Mouse (Mus musculus) limb, embryonic 14.5 days (tissue): Measurements from ENCODE around the gene Irak1. TPM values are rescaled to one million over a fixed set of nuclear protein-coding genes. Genes with fewer than 3 reads are reported as not detected.
A peak's percentile ranks its signal among the peaks of the same experiment; 100 is the strongest.

Experiments
- ATAC-seq: fragments of 200-750 bp; cut with Nextera tagmentation; 2 replicates; pipeline ENCODE4 v1.8.0; 2017; ENCODE audit warnings: low read depth, moderate number of reproducible peaks, moderate TSS enrichment; ENCODE audit not compliant: low FRiP score
- DNase-seq: peaks from one replicate; pipeline ENCODE4 v3.0.0-alpha.2; 2015; ENCODE audit warnings: low spot score
- H3K27ac ChIP-seq: fragments of 300-500 bp; sonication (generic); replicated peaks from 2 replicates; pipeline ENCODE4 v1.5.1; 2014; ENCODE audit warnings: low read depth, mild to moderate bottlenecking, low read length, moderate library complexity, mixed read lengths
- H3K27me3 ChIP-seq: fragments of 300-500 bp; sonication (generic); 2 replicates; pipeline ENCODE4 v1.6.1; 2014; ENCODE audit warnings: low read length, mixed read lengths; ENCODE audit not compliant: control insufficient read depth, insufficient read depth
- H3K36me3 ChIP-seq: fragments of 300-500 bp; sonication (generic); 2 replicates; pipeline ENCODE4 v1.6.1; 2014; ENCODE audit warnings: mild to moderate bottlenecking, low read length, moderate library complexity, mixed read lengths; ENCODE audit not compliant: control insufficient read depth, insufficient read depth
- H3K4me1 ChIP-seq: fragments of 300-500 bp; sonication (generic); 2 replicates; pipeline ENCODE4 v1.6.1; 2014; ENCODE audit warnings: antibody characterized with exemption, low read length, mixed read lengths; ENCODE audit not compliant: control insufficient read depth, insufficient read depth
- H3K4me2 ChIP-seq: fragments of 300-500 bp; sonication (generic); replicated peaks from 2 replicates; pipeline ENCODE4 v1.6.1; 2014; ENCODE audit warnings: low read depth, mild to moderate bottlenecking, low read length, moderate library complexity; ENCODE audit not compliant: severe bottlenecking
- H3K4me3 ChIP-seq: fragments of 300-500 bp; sonication (generic); replicated peaks from 2 replicates; pipeline ENCODE4 v1.5.1; 2014; ENCODE audit warnings: low read length
- H3K9ac ChIP-seq: fragments of 300-500 bp; sonication (generic); 2 replicates; pipeline ENCODE4 v1.6.1; 2014; ENCODE audit warnings: mild to moderate bottlenecking, low read depth, low read length, moderate library complexity; ENCODE audit not compliant: severe bottlenecking
- H3K9me3 ChIP-seq: fragments of 300-500 bp; sonication (generic); 2 replicates; pipeline ENCODE4 v1.6.1; 2016; ENCODE audit warnings: low read length; ENCODE audit not compliant: control insufficient read depth
- POLR2A ChIP-seq: fragments of 200-500 bp; IDR thresholded peaks from 2 replicates; pipeline ENCODE4 v1.8.0; 2012; ENCODE audit warnings: inconsistent platforms, mild to moderate bottlenecking, moderate library complexity, borderline replicate concordance; ENCODE audit not compliant: insufficient read depth, insufficient read length; ENCODE audit errors: extremely low read depth
- WGBS: fragments of 180-500 bp; shearing (Covaris S2); extraction: QIAGEN DNeasy Blood & Tissue Kit; methylation state at CpG from one replicate; pipeline ENCODE4 v1.1.7; 2014; 5-methylcytosine and 5-hydroxymethylcytosine counted together
- polyA plus RNA-seq, 2 experiments: library from polyadenylated mRNA; depleted of rRNA in 1 of 2; stranded (reverse) in 1 of 2; unstranded in 1 of 2; fragments of >200 nt; fragmentation: Nextera tagmentation in 1 of 2; extraction: Ambion mirVana in 1 of 2; gene quantifications; 2 replicates each; pipeline versions ENCODE4 v1.2.1 to v1.2.3; 2012 to 2014

Gene Irak1
- polyA plus RNA-seq, 2 experiments = 49.6 to 86.0 TPM

- Histone ChIP-seq H3K4me1 (no peaks in the 10 kb centered on the region), H3K9me3 (no peaks in the 10 kb centered on the region), H3K9ac (no peak overlapping the region), H3K27ac (no peak overlapping the region), H3K27me3 (no peaks in the 10 kb centered on the region), H3K4me3 (no peak overlapping the region), H3K36me3 (no peaks in the 10 kb centered on the region), H3K4me2 (no peak overlapping the region)
- DNase-seq (no peak), ATAC-seq (no peak)
- no peak for TF ChIP-seq POLR2A
Measured at GRCm38 (mm10) chrX:73970781-73971180, 52.9 kb downstream of the Irak1 start.

GRCm38 (mm10) chrX:73969729-73970128 is 54.0 kb downstream of the Irak1 start:
- Histone ChIP-seq H3K9ac (no peak overlapping the region), H3K4me3 (no peak overlapping the region), H3K36me3 (no peaks in the 10 kb centered on the region), H3K4me1 (no peaks in the 10 kb centered on the region), H3K9me3 (no peaks in the 10 kb centered on the region), H3K27me3 (no peaks in the 10 kb centered on the region), H3K4me2 (no peak overlapping the region), H3K27ac (no peak overlapping the region)
- no peak for DNase-seq
- no peak for ATAC-seq
- TF ChIP-seq POLR2A = no peak
- 89% methylated on average over 2 of the region's 2 CpGs for WGBS

GRCm38 (mm10) chrX:73969167-73969566 is 54.6 kb downstream of the Irak1 start:
- Histone ChIP-seq H3K27me3 (no peaks in the 10 kb centered on the region), H3K4me1 (no peaks in the 10 kb centered on the region; the same call in 1 of the 2 replicates), H3K27ac (no peak overlapping the region), H3K4me2 (no peak overlapping the region), H3K9me3 (no peaks in the 10 kb centered on the region), H3K9ac (no peak overlapping the region), H3K4me3 (no peak overlapping the region), H3K36me3 (no peaks in the 10 kb centered on the region)
- DNase-seq (no peak), ATAC-seq (no peak)
- no peak for TF ChIP-seq POLR2A
- WGBS = 83% methylated on average over 1 of the region's 1 CpGs

DNA sequence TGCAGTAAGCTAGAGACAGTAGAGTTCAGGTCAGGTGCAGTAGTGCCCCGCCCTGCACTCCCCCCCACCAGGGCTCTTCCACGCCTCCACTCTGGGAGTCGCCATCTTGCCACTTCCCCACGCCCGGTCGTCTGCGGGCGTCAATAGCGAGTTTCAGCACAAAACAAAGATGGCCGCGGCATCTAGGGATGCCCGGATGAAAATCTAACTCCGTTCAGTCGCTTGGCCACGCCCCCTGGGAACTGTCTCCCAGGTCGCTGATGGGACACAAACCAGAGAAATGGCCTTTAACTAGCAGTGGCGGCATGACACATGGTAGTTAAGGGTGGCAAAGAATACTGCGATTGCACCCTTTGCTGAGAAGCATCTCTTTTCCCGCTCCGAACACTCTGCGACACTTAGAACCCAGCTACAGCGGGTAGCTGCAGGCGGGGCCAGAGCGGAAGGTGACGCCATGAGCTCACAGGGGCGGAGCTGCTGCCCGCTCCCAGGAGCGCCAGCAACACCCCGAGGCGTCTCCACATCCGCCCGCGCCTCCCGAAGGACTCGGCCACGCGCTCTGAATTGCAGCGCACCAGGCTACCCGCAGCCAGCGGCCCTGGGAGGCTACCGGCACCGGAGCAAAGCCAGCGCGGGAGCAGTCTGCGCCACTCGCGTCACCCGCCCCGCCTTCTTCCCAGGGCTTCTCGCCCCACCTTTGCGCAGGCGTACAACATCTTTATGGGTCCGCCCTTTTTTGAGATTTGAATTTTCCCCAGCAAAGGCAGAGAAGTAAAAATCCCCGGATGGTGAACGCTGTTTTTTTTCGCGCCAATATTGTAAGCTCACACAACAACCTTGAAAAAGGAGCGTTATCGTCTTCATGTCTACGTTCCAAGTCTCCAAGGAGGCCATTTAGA is 56.3 kb downstream of the Irak1 start:
- Histone ChIP-seq H3K9me3 (no peaks in the 10 kb centered on the region), H3K27ac (peak overlapping the region; percentile 99), H3K4me2 (peak overlapping the region; percentile 52), H3K9ac (peak overlapping the region; percentile 76), H3K36me3 (no peaks in the 10 kb centered on the region), H3K4me3 (peak overlapping the region; percentile 62), H3K4me1 (peaks cover 6% of the 10 kb centered on the region), H3K27me3 (no peaks in the 10 kb centered on the region)
- DNase-seq (peak; percentile 91), ATAC-seq (peak; percentile 89)
- 21% methylated on average over 45 of the region's 60 CpGs for WGBS
- no peak for TF ChIP-seq POLR2A

DNA sequence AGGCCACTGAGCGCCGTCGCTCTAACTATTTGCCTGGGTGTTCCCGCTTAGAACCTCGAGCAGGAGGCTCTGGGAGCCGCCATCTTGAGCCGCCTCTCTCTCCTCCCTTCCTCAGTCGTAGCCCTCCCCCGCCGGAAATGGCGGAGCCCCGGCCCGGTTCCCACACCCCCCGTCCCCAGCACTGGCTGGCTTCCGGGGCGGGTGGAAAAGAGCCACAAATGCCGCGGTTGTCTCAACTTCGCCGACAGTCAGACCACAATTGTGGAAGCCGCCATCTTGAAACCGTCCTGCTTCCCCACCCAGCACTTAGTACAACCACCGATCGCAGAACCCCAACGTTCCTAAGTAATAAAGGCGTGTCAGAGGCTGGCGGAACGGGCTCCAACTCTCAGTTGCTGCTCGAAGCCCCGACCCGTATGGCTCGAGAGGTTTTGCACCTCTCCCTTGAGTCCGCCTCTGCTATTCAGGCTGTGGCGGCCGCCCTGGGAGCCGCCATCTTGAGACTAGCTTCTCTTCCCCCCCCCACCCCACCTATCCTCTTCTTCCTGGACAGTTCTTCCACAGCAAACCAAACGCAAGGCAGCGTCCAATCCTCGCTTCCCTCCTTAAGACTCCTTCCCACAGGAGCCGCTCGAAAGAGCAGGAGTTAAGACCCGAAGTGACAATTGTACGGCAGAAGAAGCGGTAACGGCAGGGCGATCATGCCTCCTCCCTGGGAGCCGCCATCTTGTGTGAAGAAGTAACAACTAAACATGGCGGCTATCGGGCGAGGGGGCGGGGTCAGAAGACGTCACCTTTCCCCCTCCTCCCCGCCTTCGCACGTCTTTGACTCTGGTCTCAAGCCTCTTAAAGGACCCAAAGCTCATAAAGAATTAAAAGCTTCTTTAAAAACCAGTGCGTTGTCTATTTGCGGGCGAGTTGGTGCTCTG is 57.2 kb downstream of the Irak1 start, which contains the start of gene Hcfc1:
Gene Hcfc1 (minus strand): TSS at position 110 of the 929 bp plus-strand sequence.
- peak within 1 kb of the TSS; percentile 62 for H3K4me3 ChIP-seq
- TF ChIP-seq POLR2A = peak; percentile 77; the same call in 1 of the 2 replicates

More for the DNA sequence above, 57.2 kb downstream of the Irak1 start, which contains the start of gene Hcfc1:
- H3K9ac ChIP-seq = peak within 1 kb of the TSS; percentile 76
- DNase-seq = peak; percentile 86
- H3K9me3 ChIP-seq = no peaks in the 10 kb centered on the region
- peak within 1 kb of the TSS; percentile 64 for H3K4me2 ChIP-seq
- H3K27me3 ChIP-seq = no peaks in the 10 kb centered on the region
- 19% methylated on average over 56 of the region's 58 CpGs for WGBS
- peak within 1 kb of the TSS; percentile 99 for H3K27ac ChIP-seq
- peak; percentile 82 for ATAC-seq
- H3K36me3 ChIP-seq = no peaks in the 10 kb centered on the region
- peaks cover 6% of the 10 kb centered on the region for H3K4me1 ChIP-seq
